In the genomic region with DNA sequence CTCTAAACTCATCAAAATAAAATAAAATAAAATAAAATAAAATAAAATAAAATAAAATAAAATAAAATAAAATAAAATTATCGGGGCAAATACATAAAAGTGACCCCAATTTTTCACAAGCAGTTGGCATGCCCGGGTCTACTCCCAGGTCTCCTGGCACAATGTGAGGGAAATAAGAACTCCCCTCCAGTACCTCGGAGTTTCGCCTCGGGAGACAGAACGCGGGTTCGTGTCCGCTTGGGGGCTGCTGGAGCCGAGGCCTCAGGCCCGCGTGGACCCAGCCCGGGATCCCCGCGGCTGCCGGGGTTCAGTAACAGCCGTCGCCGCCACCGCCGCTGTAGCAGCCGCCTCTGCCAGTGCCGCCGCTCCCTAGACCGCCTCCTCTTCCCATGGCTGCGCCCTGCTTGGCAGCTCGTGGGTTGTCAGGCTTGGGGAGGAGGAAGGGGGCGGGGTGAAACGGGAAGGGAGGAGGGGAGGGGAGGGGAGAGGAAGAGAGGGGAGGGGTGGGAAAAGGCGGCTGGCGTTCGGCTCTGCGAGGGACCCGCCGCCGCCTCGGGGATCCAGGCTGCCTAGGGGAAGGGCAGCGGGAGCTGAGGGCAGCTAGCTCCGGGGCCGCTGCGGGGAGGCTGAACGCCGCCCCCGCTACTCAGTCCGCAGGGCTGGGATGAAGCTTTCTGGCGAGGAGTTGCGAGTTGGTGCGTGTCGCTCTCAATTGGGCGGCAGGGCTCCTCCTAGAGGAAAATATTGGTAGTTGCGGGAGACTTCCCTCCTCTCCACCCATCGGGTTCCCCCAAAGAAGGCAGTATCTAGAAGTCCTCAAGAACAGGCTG, we compare ENCODE assay signal across 8 mouse cellular contexts. TPM values are rescaled to one million over a fixed set of nuclear protein-coding genes. Genes with fewer than 3 reads are reported as not detected.
DNase-seq lines count a peak whose midpoint lies in the region; ATAC-seq and TF ChIP-seq lines count a peak whose summit lies in the region.

Gene Ghr (minus strand): TSS at position 686 of the 830 bp plus-strand sequence.

- TF ChIP-seq POLR2A in ES-Bruce4 (IDR thresholded peaks at IDR 0.05; ENCODE audit: insufficient read depth, low read length): no peak

- DNase-seq in c-Kit-positive CD71-positive TER-119-positive erythroid progenitor cells, embryonic 14.5 days (ENCODE audit: low spot score): peak; percentile 22
- DNase-seq in heart, postnatal 14 days: peak; percentile 88 to 89
- DNase-seq in layer of hippocampus, adult 11-12 months (ENCODE audit: low spot score): peak; percentile 91
- peak; percentile 80 for DNase-seq in liver, postnatal 0 days
- peak; percentile 30 to 31 for DNase-seq in thymus, adult 18-20 months

- no peaks in the 10 kb centered on the region for H3K4me1 ChIP-seq in ES-Bruce4 (ENCODE audit: control insufficient read depth, insufficient read depth, low read length)
- peaks cover 14% of the 10 kb centered on the region for H3K4me1 ChIP-seq in forebrain, embryonic 15.5 days
- peaks cover 12% of the 10 kb centered on the region for H3K4me1 ChIP-seq in liver, postnatal 0 days (ENCODE audit: insufficient read depth)
- H3K4me1 ChIP-seq in neural tube, embryonic 15.5 days: peaks cover 21% of the 10 kb centered on the region

- H3K36me3 ChIP-seq in ES-Bruce4 (ENCODE audit: control insufficient read depth, insufficient read depth, low read length, poor library complexity, severe bottlenecking): no peaks in the 10 kb centered on the region
- no peaks in the 10 kb centered on the region for H3K36me3 ChIP-seq in forebrain, embryonic 15.5 days
- H3K36me3 ChIP-seq in liver, postnatal 0 days (replicated peaks; ENCODE audit: insufficient read depth, low read length): no peaks in the 10 kb centered on the region
- H3K36me3 ChIP-seq in neural tube, embryonic 15.5 days: no peaks in the 10 kb centered on the region

- intact Hi-C loops in heart, postnatal 14 days (cut with DNase I): loop anchor here (1.0 to 10.0 kb wide), 5 partner anchors 76 to 358 kb away; no protein-coding TSS in a partner anchor

- peak; percentile 96 for ATAC-seq in forebrain, embryonic 15.5 days (replicated peaks)
- ATAC-seq in liver, postnatal 0 days: peak; percentile 89
- ATAC-seq in neural tube, embryonic 15.5 days (ENCODE audit: low FRiP score): peak; percentile 96

- peak; percentile 67 for TF ChIP-seq CTCF in ES-Bruce4 (IDR thresholded peaks at IDR 0.05; ENCODE audit: low read depth, low read length)
- peak; percentile 78 for TF ChIP-seq CTCF in liver, postnatal 0 days (IDR thresholded peaks at IDR 0.05; ENCODE audit: low read depth)

- H3K9ac ChIP-seq in ES-Bruce4 (ENCODE audit: low read depth, poor library complexity, severe bottlenecking): peak within 1 kb of the TSS; percentile 75
- peak within 1 kb of the TSS; percentile 58 for H3K9ac ChIP-seq in forebrain, embryonic 15.5 days (replicated peaks)
- peak within 1 kb of the TSS; percentile 73 for H3K9ac ChIP-seq in liver, postnatal 0 days (replicated peaks)
- H3K9ac ChIP-seq in neural tube, embryonic 15.5 days (replicated peaks): peak within 1 kb of the TSS; percentile 82

- no peaks in the 10 kb centered on the region for H3K9me3 ChIP-seq in ES-Bruce4 (replicated peaks; ENCODE audit: control insufficient read depth, insufficient read depth, low read length, poor library complexity, severe bottlenecking)
- no peaks in the 10 kb centered on the region for H3K9me3 ChIP-seq in forebrain, embryonic 15.5 days
- H3K9me3 ChIP-seq in liver, postnatal 0 days (ENCODE audit: low read length): no peaks in the 10 kb centered on the region
- H3K9me3 ChIP-seq in neural tube, embryonic 15.5 days (replicated peaks): no peaks in the 10 kb centered on the region

- no peak within 1 kb of the TSS for H3K27ac ChIP-seq in ES-Bruce4 (ENCODE audit: insufficient read depth, low read length)
- H3K27ac ChIP-seq in forebrain, embryonic 15.5 days (replicated peaks): peak within 1 kb of the TSS; percentile 88
- H3K27ac ChIP-seq in liver, postnatal 0 days (ENCODE audit: low read depth): peak within 1 kb of the TSS; percentile 91
- peak within 1 kb of the TSS; percentile 93 for H3K27ac ChIP-seq in neural tube, embryonic 15.5 days (replicated peaks)

- WGBS in forebrain, embryonic 15.5 days: under 1% methylated on average over 51 of the region's 52 CpGs
- 2% methylated on average over 49 of the region's 52 CpGs for WGBS in liver, postnatal 0 days (ENCODE audit: insufficient replicate concordance)
- WGBS in neural tube, embryonic 15.5 days: 0% methylated on average over 49 of the region's 52 CpGs

- H3K4me2 ChIP-seq in forebrain, embryonic 15.5 days (replicated peaks): peak within 1 kb of the TSS; percentile 85
- H3K4me2 ChIP-seq in liver, postnatal 0 days (ENCODE audit: low read depth, low read length): peak within 1 kb of the TSS; percentile 75
- H3K4me2 ChIP-seq in neural tube, embryonic 15.5 days: peak within 1 kb of the TSS; percentile 85

- H3K27me3 ChIP-seq in ES-Bruce4 (ENCODE audit: control insufficient read depth, insufficient read depth, low read length, poor library complexity, severe bottlenecking): no peaks in the 10 kb centered on the region
- no peaks in the 10 kb centered on the region for H3K27me3 ChIP-seq in forebrain, embryonic 15.5 days
- H3K27me3 ChIP-seq in liver, postnatal 0 days (ENCODE audit: insufficient read depth, low read length): no peaks in the 10 kb centered on the region
- no peaks in the 10 kb centered on the region for H3K27me3 ChIP-seq in neural tube, embryonic 15.5 days (replicated peaks)

- H3K4me3 ChIP-seq in ES-Bruce4 (ENCODE audit: low read depth, low read length): peak within 1 kb of the TSS; percentile 87
- H3K4me3 ChIP-seq in forebrain, embryonic 15.5 days: peak within 1 kb of the TSS; percentile 76
- peak within 1 kb of the TSS; percentile 70 for H3K4me3 ChIP-seq in liver, postnatal 0 days (ENCODE audit: low read depth, low read length)
- H3K4me3 ChIP-seq in neural tube, embryonic 15.5 days (replicated peaks): peak within 1 kb of the TSS; percentile 79

- TF ChIP-seq EP300 in ES-Bruce4 (IDR thresholded peaks at IDR 0.05; ENCODE audit: insufficient read depth, low read depth, low read length): no peak
- TF ChIP-seq EP300 in liver, postnatal 0 days (IDR thresholded peaks at IDR 0.05; ENCODE audit: low read depth): no peak

RNA-seq across cellular contexts. Expression of gene Ghr, which starts in this region (rescaled TPM):
- polyA plus RNA-seq in ES-Bruce4 (2011; ENCODE audit: insufficient read depth, insufficient read length, low read depth, missing spikeins): 38.6 and 40.5 TPM in 2 replicates
- polyA plus RNA-seq in forebrain, embryonic 15.5 days (2015; fragmentation: Nextera tagmentation; extraction: Ambion mirVana): 4.9 and 6.3 TPM in 2 replicates
- total RNA-seq in heart, postnatal 14 days (2021): 100 to 1,000 TPM; 134 to 141 TPM
- 59.7 and 65.6 TPM in 2 replicates for polyA plus RNA-seq in liver, postnatal 0 days (2015; fragmentation: Nextera tagmentation; extraction: Ambion mirVana)
- 10.9 and 20.2 TPM in 2 replicates for polyA plus RNA-seq in neural tube, embryonic 15.5 days (2015; fragmentation: Nextera tagmentation; extraction: Ambion mirVana)

Comparison
In these comparisons a context has a peak if more than half of its experiments do, and no peak if none do; other contexts are left out.
1. DNase-seq: peak in every context shown above with its lines; median percentile 91 in layer of hippocampus, adult 11-12 months; 88 in heart, postnatal 14 days; 80 in liver, postnatal 0 days; 30 in thymus, adult 18-20 months; 22 in c-Kit-positive CD71-positive TER-119-positive erythroid progenitor cells, embryonic 14.5 days.